ENCODE assay signal across 25 mouse cellular contexts in genomic region chr14:121299093-121299492, GRCm38 (mm10).
DNase-seq lines count a peak whose midpoint lies in the region; ATAC-seq and TF ChIP-seq lines count a peak whose summit lies in the region.
"Had no signal": no experiment of that assay in that cellular context is flagged by ENCODE, and none has a peak within 500 bp of the region (broad histone marks: within the 10 kb centered on the region; RNA-seq: fewer than 3 reads in every experiment).

No protein-coding gene starts in this region.

- no peak for ATAC-seq in kidney, embryonic 15.5 days (replicated peaks; ENCODE audit: low FRiP score)
- ATAC-seq in stomach, embryonic 15.5 days (ENCODE audit: insufficient read depth, low FRiP score, low read depth): 0 out of 2 replicates have a peak, but pooled peaks have one; percentile 1
- ATAC-seq in stomach, postnatal 0 days (ENCODE audit: low FRiP score, low TSS enrichment): no peak
- ATAC-seq in liver, embryonic 16.5 days (ENCODE audit: low read depth): no peak
- no peak for ATAC-seq in midbrain, embryonic 14.5 days (ENCODE audit: low FRiP score, low TSS enrichment)
- ATAC-seq: forebrain, embryonic 14.5 days had no signal

- 94% methylated on average over 9 of the region's 9 CpGs for WGBS in kidney, embryonic 15.5 days
- WGBS in stomach, embryonic 15.5 days: 81% methylated on average over 9 of the region's 9 CpGs
- 55% methylated on average over 9 of the region's 9 CpGs for WGBS in stomach, postnatal 0 days
- 82% methylated on average over 9 of the region's 9 CpGs for WGBS in liver, embryonic 16.5 days (ENCODE audit: insufficient replicate concordance)
- WGBS in midbrain, embryonic 14.5 days: 93% methylated on average over 9 of the region's 9 CpGs

- H3K4me2 ChIP-seq in kidney, embryonic 15.5 days: no peak overlapping the region
- H3K4me2 ChIP-seq in stomach, embryonic 15.5 days: no peak overlapping the region
- H3K4me2 ChIP-seq in stomach, postnatal 0 days (replicated peaks; ENCODE audit: low read depth): no peak overlapping the region
- no peak overlapping the region for H3K4me2 ChIP-seq in liver, embryonic 16.5 days (ENCODE audit: low read depth, low read length)
- no peak overlapping the region for H3K4me2 ChIP-seq in midbrain, embryonic 14.5 days (ENCODE audit: low read length)
- H3K4me2 ChIP-seq: embryonic facial prominence, embryonic 12.5 days; hindbrain, embryonic 13.5 days; limb, embryonic 13.5 days; midbrain, embryonic 11.5 days; neural tube, embryonic 13.5 days had no signal

- H3K4me1 ChIP-seq in kidney, embryonic 15.5 days: peaks cover 16% of the 10 kb centered on the region
- peaks cover 11% of the 10 kb centered on the region; the same call in 1 of the 2 replicates for H3K4me1 ChIP-seq in stomach, embryonic 15.5 days
- no peaks in the 10 kb centered on the region; the same call in none of the 2 replicates for H3K4me1 ChIP-seq in stomach, postnatal 0 days (replicated peaks; ENCODE audit: control insufficient read depth, insufficient read depth)
- peaks cover 3% of the 10 kb centered on the region for H3K4me1 ChIP-seq in liver, embryonic 16.5 days (ENCODE audit: control insufficient read depth, low read depth, low read length)
- H3K4me1 ChIP-seq in midbrain, embryonic 14.5 days (ENCODE audit: control insufficient read depth, insufficient read depth, low read length): no peaks in the 10 kb centered on the region
- H3K4me1 ChIP-seq: embryonic facial prominence, embryonic 12.5 days; hindbrain, embryonic 13.5 days; neural tube, embryonic 13.5 days had no signal

- DNase-seq in kidney, adult 8-10 months: no peak
- no peak for DNase-seq in stomach, postnatal 0 days (ENCODE audit: low spot score)
- DNase-seq in adrenal gland, postnatal 25 days: no peak
- DNase-seq in midbrain, embryonic 14.5 days: no peak
- DNase-seq: adrenal gland, adult 8-10 months; cerebellum, adult 9-10 months; embryo, embryonic 11 days; gastrocnemius, postnatal 25 days; heart, adult 11 months; heart, postnatal 4 days; lung, adult 2 months; lung, postnatal 10 days; thymus, postnatal 25 days had no signal

- H3K36me3 ChIP-seq in kidney, embryonic 15.5 days: peaks cover 78% of the 10 kb centered on the region
- H3K36me3 ChIP-seq in stomach, embryonic 15.5 days: peaks cover 29% of the 10 kb centered on the region; the same call in 1 of the 2 replicates
- H3K36me3 ChIP-seq in stomach, postnatal 0 days (ENCODE audit: control insufficient read depth, insufficient read depth, low read length): peaks cover 10% of the 10 kb centered on the region
- H3K36me3 ChIP-seq in liver, embryonic 16.5 days (ENCODE audit: control insufficient read depth, insufficient read depth): peaks cover 26% of the 10 kb centered on the region
- peaks cover 24% of the 10 kb centered on the region; the same call in 1 of the 2 replicates for H3K36me3 ChIP-seq in midbrain, embryonic 14.5 days (ENCODE audit: control insufficient read depth, insufficient read depth, low read length)

- H3K9ac ChIP-seq in kidney, embryonic 15.5 days: no peak overlapping the region
- H3K9ac ChIP-seq in stomach, embryonic 15.5 days: no peak overlapping the region
- H3K9ac ChIP-seq in stomach, postnatal 0 days (ENCODE audit: low read length): no peak overlapping the region
- H3K9ac ChIP-seq in liver, embryonic 16.5 days (ENCODE audit: low read depth, low read length): no peak overlapping the region
- no peak overlapping the region for H3K9ac ChIP-seq in midbrain, embryonic 14.5 days (replicated peaks; ENCODE audit: low read length)
- H3K9ac ChIP-seq: embryonic facial prominence, embryonic 12.5 days; hindbrain, embryonic 13.5 days; limb, embryonic 13.5 days; neural tube, embryonic 13.5 days had no signal

- H3K27me3 ChIP-seq in kidney, embryonic 15.5 days: no peaks in the 10 kb centered on the region
- H3K27me3 ChIP-seq in stomach, embryonic 15.5 days (replicated peaks): no peaks in the 10 kb centered on the region
- H3K27me3 ChIP-seq in stomach, postnatal 0 days (ENCODE audit: control insufficient read depth, insufficient read depth, low read length): no peaks in the 10 kb centered on the region
- H3K27me3 ChIP-seq in liver, embryonic 16.5 days (ENCODE audit: control insufficient read depth, insufficient read depth, low read depth, low read length): no peaks in the 10 kb centered on the region
- no peaks in the 10 kb centered on the region for H3K27me3 ChIP-seq in midbrain, embryonic 14.5 days (ENCODE audit: control insufficient read depth, insufficient read depth, low read length)
- H3K27me3 ChIP-seq: embryonic facial prominence, embryonic 12.5 days; hindbrain, embryonic 13.5 days; limb, embryonic 13.5 days; neural tube, embryonic 13.5 days had no signal

- TF ChIP-seq EP300 in stomach, postnatal 0 days (optimal IDR thresholded peaks at IDR 0.05): no peak

- TF ChIP-seq CTCF in stomach, postnatal 0 days (IDR thresholded peaks at IDR 0.05; ENCODE audit: low read depth): no peak

- H3K27ac ChIP-seq in kidney, embryonic 15.5 days: peak overlapping the region; percentile 32; the same call in 1 of the 2 replicates
- peak overlapping the region; percentile 57; the same call in 1 of the 2 replicates for H3K27ac ChIP-seq in stomach, embryonic 15.5 days
- no peak overlapping the region for H3K27ac ChIP-seq in stomach, postnatal 0 days (replicated peaks)
- H3K27ac ChIP-seq in liver, embryonic 16.5 days (ENCODE audit: low read length): peak overlapping the region; percentile 21; the same call in 1 of the 2 replicates
- no peak overlapping the region for H3K27ac ChIP-seq in midbrain, embryonic 14.5 days (replicated peaks; ENCODE audit: low read depth, low read length)
- H3K27ac ChIP-seq: embryonic facial prominence, embryonic 12.5 days; heart, embryonic 10.5 days; hindbrain, embryonic 13.5 days; layer of hippocampus, adult 2 months; limb, embryonic 13.5 days; neural tube, embryonic 13.5 days had no signal

- H3K9me3 ChIP-seq in kidney, embryonic 15.5 days (replicated peaks): no peaks in the 10 kb centered on the region
- no peaks in the 10 kb centered on the region for H3K9me3 ChIP-seq in stomach, embryonic 15.5 days
- H3K9me3 ChIP-seq in stomach, postnatal 0 days (ENCODE audit: control insufficient read depth, low read length): no peaks in the 10 kb centered on the region
- no peaks in the 10 kb centered on the region for H3K9me3 ChIP-seq in liver, embryonic 16.5 days (replicated peaks; ENCODE audit: control insufficient read depth, low read length)
- H3K9me3 ChIP-seq in midbrain, embryonic 14.5 days (ENCODE audit: control insufficient read depth, low read length): no peaks in the 10 kb centered on the region
- H3K9me3 ChIP-seq: embryonic facial prominence, embryonic 12.5 days; G1E; heart, embryonic 10.5 days; hindbrain, embryonic 13.5 days; limb, embryonic 13.5 days; neural tube, embryonic 13.5 days had no signal

- H3K4me3 ChIP-seq in kidney, embryonic 15.5 days (replicated peaks): no peak overlapping the region
- no peak overlapping the region for H3K4me3 ChIP-seq in stomach, embryonic 15.5 days (replicated peaks)
- no peak overlapping the region for H3K4me3 ChIP-seq in stomach, postnatal 0 days (ENCODE audit: low read depth, low read length)
- no peak overlapping the region for H3K4me3 ChIP-seq in liver, embryonic 16.5 days (ENCODE audit: low read depth, low read length)
- H3K4me3 ChIP-seq in midbrain, embryonic 14.5 days (replicated peaks; ENCODE audit: low read depth, low read length): no peak overlapping the region
- H3K4me3 ChIP-seq: embryonic facial prominence, embryonic 12.5 days; heart, embryonic 10.5 days; hindbrain, embryonic 13.5 days; layer of hippocampus, adult 2 months; limb, embryonic 13.5 days; neural tube, embryonic 13.5 days had no signal

Comparison
In these comparisons a context has a peak if more than half of its experiments do, and no peak if none do; other contexts are left out.
1. H3K27ac ChIP-seq: peak in kidney, embryonic 15.5 days (single experiment), stomach, embryonic 15.5 days (single experiment) and liver, embryonic 16.5 days (single experiment); none in stomach, postnatal 0 days (single experiment) and midbrain, embryonic 14.5 days (single experiment).